Mouse (Mus musculus): ENCODE data around the gene 1700067P10Rik. TPM values are rescaled to one million over a fixed set of nuclear protein-coding genes. Genes with fewer than 3 reads are reported as not detected.

1700067P10Rik gene
- polyA plus RNA-seq, 1 experiment from 2014 or later, result not detected

Other genes with a start within 250 kb of the 1700067P10Rik start
- 22.3 and 24.9 TPM in 2 replicates for gene Foxp4, start 164.7 kb upstream of the 1700067P10Rik start, polyA plus RNA-seq (2015; fragmentation: Nextera tagmentation; extraction: Ambion mirVana)
- gene 1700122O11Rik, start 51.0 kb upstream of the 1700067P10Rik start, polyA plus RNA-seq (2015; fragmentation: Nextera tagmentation; extraction: Ambion mirVana), result not detected in 2 replicates
- gene 9830107B12Rik, start 56.9 kb downstream of the 1700067P10Rik start, polyA plus RNA-seq (2015; fragmentation: Nextera tagmentation; extraction: Ambion mirVana), result 0.04 and 0.11 TPM in 2 replicates
- gene A530064D06Rik, start 78.0 kb downstream of the 1700067P10Rik start, polyA plus RNA-seq (2015; fragmentation: Nextera tagmentation; extraction: Ambion mirVana), result 0.11 TPM in 1 of 2 replicates, not detected in the other
- gene Trem1, start 143.4 kb downstream of the 1700067P10Rik start, polyA plus RNA-seq (2015; fragmentation: Nextera tagmentation; extraction: Ambion mirVana), result 0.24 and 0.37 TPM in 2 replicates
- gene Trem3, start 158.5 kb downstream of the 1700067P10Rik start, polyA plus RNA-seq (2015; fragmentation: Nextera tagmentation; extraction: Ambion mirVana), result 0.19 and 0.23 TPM in 2 replicates
- gene Treml4, start 175.0 kb downstream of the 1700067P10Rik start, polyA plus RNA-seq (2015; fragmentation: Nextera tagmentation; extraction: Ambion mirVana), result 2.4 and 3.3 TPM in 2 replicates
- 0.24 and 0.37 TPM in 2 replicates for gene Treml2, start 210.2 kb downstream of the 1700067P10Rik start, polyA plus RNA-seq (2015; fragmentation: Nextera tagmentation; extraction: Ambion mirVana)
- 0.28 and 0.45 TPM in 2 replicates for gene B430306N03Rik, start 226.8 kb downstream of the 1700067P10Rik start, polyA plus RNA-seq (2015; fragmentation: Nextera tagmentation; extraction: Ambion mirVana)

Measured in intestine, embryonic 15.5 days (tissue).